Mouse (Mus musculus) cerebellum, adult 2 months (tissue): ENCODE measurements around the gene Fgfr2. TPM values are rescaled to one million over a fixed set of nuclear protein-coding genes. Genes with fewer than 3 reads are reported as not detected.

Source experiments
- DNase-seq, 2 experiments: peaks; one replicate each; pipeline ENCODE4 v3.0.0; 2021
- H3K27ac ChIP-seq: fragments of 200-500 bp; 2 replicates; pipeline ENCODE4 v1.5.1; 2012; ENCODE audit warnings: low read length, control low read depth, inconsistent platforms; ENCODE audit not compliant: insufficient read depth
- H3K27me3 ChIP-seq: fragments of 200-500 bp; 2 replicates; pipeline ENCODE4 v1.6.1; 2012; ENCODE audit warnings: inconsistent platforms, mild to moderate bottlenecking, low read length, moderate library complexity; ENCODE audit not compliant: control insufficient read depth, insufficient read depth
- H3K4me1 ChIP-seq: fragments of 200-500 bp; 2 replicates; pipeline ENCODE4 v1.6.1; 2011; ENCODE audit warnings: low read length; ENCODE audit not compliant: control insufficient read depth, insufficient read depth
- H3K4me3 ChIP-seq: fragments of 200-500 bp; replicated peaks from 2 replicates; pipeline ENCODE3; 2011; ENCODE audit warnings: mild to moderate bottlenecking, low read depth, low read length, control low read depth; ENCODE audit not compliant: insufficient read depth
- CTCF ChIP-seq: fragments of 200-500 bp; IDR thresholded peaks from 2 replicates; pipeline ENCODE4 v1.5.1; 2011; ENCODE audit warnings: low read depth, mild to moderate bottlenecking, control low read depth, low read length, moderate library complexity, borderline replicate concordance; ENCODE audit not compliant: insufficient read depth
- POLR2A ChIP-seq: fragments of 200-500 bp; IDR thresholded peaks from 2 replicates; pipeline ENCODE4 v1.6.1; 2011; ENCODE audit warnings: low read length, control low read depth, borderline replicate concordance; ENCODE audit not compliant: insufficient read depth
- WGBS: fragments of 180-500 bp; shearing (Covaris S2); methylation state at CpG from one replicate; pipeline ENCODE4 v1.1.7; 2018; 5-methylcytosine and 5-hydroxymethylcytosine counted together
- polyA plus RNA-seq: library from polyadenylated mRNA; depleted of rRNA; stranded (reverse); fragments of >200 nt; gene quantifications from 2 replicates; pipeline ENCODE4 v1.2.3, GENCODE M21; 2012

Gene Fgfr2
- polyA plus RNA-seq, 1 experiment: 95.3 TPM

GRCm38 (mm10) chr7:130944766-130945475, 2178.2 kb downstream of the Fgfr2 start:
- Histone ChIP-seq H3K27ac (no peak overlapping the region), H3K27me3 (no peaks in the 10 kb centered on the region), H3K4me3 (no peak overlapping the region), H3K4me1 (peaks cover 4% of the 10 kb centered on the region)
- 91% methylated on average over 11 of the region's 11 CpGs for WGBS
- TF ChIP-seq CTCF (no peak), POLR2A (no peak)
- no peak for DNase-seq

GRCm38 (mm10) chr7:130943280-130943895, 2179.8 kb downstream of the Fgfr2 start:
- Histone ChIP-seq H3K4me3 (no peak overlapping the region), H3K27ac (no peak overlapping the region), H3K27me3 (no peaks in the 10 kb centered on the region), H3K4me1 (no peaks in the 10 kb centered on the region; the same call in 1 of the 2 replicates)
- 89% methylated on average over 9 of the region's 9 CpGs for WGBS
- no peak for DNase-seq
- TF ChIP-seq CTCF (no peak), POLR2A (no peak)

- H3K27me3 ChIP-seq: no peaks in the 10 kb centered on the region; the same call in 1 of the 2 replicates
Observed at GRCm38 (mm10) chr7:130940733-130941132, 2182.4 kb downstream of the Fgfr2 start.

GRCm38 (mm10) chr7:130938896-130939295, 2184.3 kb downstream of the Fgfr2 start:
- Histone ChIP-seq H3K27ac (no peak overlapping the region), H3K4me1 (no peaks in the 10 kb centered on the region; the same call in 1 of the 2 replicates), H3K4me3 (no peak overlapping the region), H3K27me3 (no peaks in the 10 kb centered on the region; the same call in 1 of the 2 replicates)
- DNase-seq: no peak
- TF ChIP-seq POLR2A (no peak), CTCF (no peak)
- 92% methylated on average over 8 of the region's 8 CpGs for WGBS

More at GRCm38 (mm10) chr7:130940733-130941132, 2182.4 kb downstream of the Fgfr2 start:
- H3K4me3 ChIP-seq: no peak overlapping the region
- H3K4me1 ChIP-seq: no peaks in the 10 kb centered on the region; the same call in 1 of the 2 replicates
- no peak for TF ChIP-seq CTCF
- TF ChIP-seq POLR2A: no peak
- peak; percentile 54 to 60 for DNase-seq
- H3K27ac ChIP-seq: no peak overlapping the region
- 21% methylated on average over 8 of the region's 8 CpGs for WGBS

GRCm38 (mm10) chr7:130938005-130938404, 2185.1 kb downstream of the Fgfr2 start:
- no peak overlapping the region for H3K27ac ChIP-seq
- H3K4me1 ChIP-seq: no peaks in the 10 kb centered on the region; the same call in 1 of the 2 replicates
- no peak for DNase-seq
- no peak for TF ChIP-seq CTCF
- no peak for TF ChIP-seq POLR2A
- no peaks in the 10 kb centered on the region; the same call in 1 of the 2 replicates for H3K27me3 ChIP-seq
- WGBS: 62% methylated on average over 4 of the region's 4 CpGs
- no peak overlapping the region for H3K4me3 ChIP-seq

- TF ChIP-seq POLR2A: no peak
- TF ChIP-seq CTCF: no peak
- H3K4me3 ChIP-seq: peak overlapping the region; percentile 9
- H3K4me1 ChIP-seq: no peaks in the 10 kb centered on the region; the same call in 1 of the 2 replicates
- 20% methylated on average over 12 of the region's 12 CpGs for WGBS
- H3K27ac ChIP-seq: no peak overlapping the region
- no peaks in the 10 kb centered on the region; the same call in 1 of the 2 replicates for H3K27me3 ChIP-seq
- DNase-seq: peak in 1 of 2 experiments; percentile 21
Observed at GRCm38 (mm10) chr7:130937266-130937841, 2185.8 kb downstream of the Fgfr2 start.

GRCm38 (mm10) chr7:130936472-130936951, 2186.6 kb downstream of the Fgfr2 start:
- peak in 1 of 2 experiments; percentile 25 for DNase-seq
- Histone ChIP-seq H3K4me1 (no peaks in the 10 kb centered on the region), H3K27ac (no peak overlapping the region; the same call in 1 of the 2 replicates), H3K27me3 (no peaks in the 10 kb centered on the region; the same call in 1 of the 2 replicates), H3K4me3 (peak overlapping the region; percentile 51)
- under 1% methylated on average over 49 of the region's 49 CpGs for WGBS
- TF ChIP-seq POLR2A: no peak
- TF ChIP-seq CTCF: no peak
